Mouse (Mus musculus) stomach, postnatal 0 days (tissue): Measurements from ENCODE around the gene Cxadr. TPM values are rescaled to one million over a fixed set of nuclear protein-coding genes. Genes with fewer than 3 reads are reported as not detected.

Experiments used
- ATAC-seq: fragments of 200-750 bp; cut with Nextera tagmentation; 2 replicates; pipeline ENCODE4 v1.8.0; 2017; ENCODE audit not compliant: low FRiP score, low TSS enrichment
- DNase-seq: peaks from one replicate; pipeline ENCODE4 v3.0.0-alpha.2; 2016; ENCODE audit warnings: low spot score
- H3K27ac ChIP-seq: fragments of 300-500 bp; sonication (generic); replicated peaks from 2 replicates; pipeline ENCODE4 v1.5.1; 2014; ENCODE audit warnings: mild to moderate bottlenecking, control low read depth
- H3K27me3 ChIP-seq: fragments of 300-500 bp; sonication (generic); 2 replicates; pipeline ENCODE4 v1.6.1; 2014; ENCODE audit warnings: low read length; ENCODE audit not compliant: control insufficient read depth, insufficient read depth
- H3K36me3 ChIP-seq: fragments of 300-500 bp; sonication (generic); 2 replicates; pipeline ENCODE4 v1.6.1; 2014; ENCODE audit warnings: low read length, mixed read lengths; ENCODE audit not compliant: control insufficient read depth, insufficient read depth
- H3K4me1 ChIP-seq: fragments of 300-500 bp; sonication (generic); replicated peaks from 2 replicates; pipeline ENCODE4 v1.6.1; 2014; ENCODE audit warnings: antibody characterized with exemption; ENCODE audit not compliant: control insufficient read depth, insufficient read depth
- H3K4me2 ChIP-seq: fragments of 300-500 bp; sonication (generic); replicated peaks from 2 replicates; pipeline ENCODE4 v1.6.1; 2014; ENCODE audit warnings: low read depth, mild to moderate bottlenecking, control low read depth, moderate library complexity
- H3K4me3 ChIP-seq: fragments of 300-500 bp; sonication (generic); 2 replicates; pipeline ENCODE4 v1.5.1; 2014; ENCODE audit warnings: low read depth, low read length, control low read depth
- H3K9ac ChIP-seq: fragments of 300-500 bp; sonication (generic); 2 replicates; pipeline ENCODE4 v1.6.1; 2014; ENCODE audit warnings: mild to moderate bottlenecking, low read length, control low read depth, mixed read lengths
- H3K9me3 ChIP-seq: fragments of 300-500 bp; sonication (generic); 2 replicates; pipeline ENCODE4 v1.6.1; 2016; ENCODE audit warnings: low read length; ENCODE audit not compliant: control insufficient read depth
- CTCF ChIP-seq: IDR thresholded peaks from 2 replicates; pipeline ENCODE4 v1.5.1; 2016; ENCODE audit warnings: antibody characterized with exemption, low read depth, mild to moderate bottlenecking, moderate library complexity
- EP300 ChIP-seq: optimal IDR thresholded peaks from 2 replicates; pipeline ENCODE3; 2016; ENCODE audit warnings: antibody characterized with exemption
- WGBS: fragments of 180-500 bp; shearing (Covaris S2); extraction: QIAGEN DNeasy Blood & Tissue Kit; methylation state at CpG from one replicate; pipeline ENCODE4 v1.1.7; 2014; 5-methylcytosine and 5-hydroxymethylcytosine counted together
- polyA plus RNA-seq: library from polyadenylated mRNA; unstranded; fragments of >200 nt; fragmentation: Nextera tagmentation; extraction: Ambion mirVana; gene quantifications from 2 replicates; pipeline ENCODE4 v1.2.1, GENCODE M21; 2015

The Cxadr gene
- polyA plus RNA-seq, 1 experiment from 2014 or later, result 62.1 TPM

DNA sequence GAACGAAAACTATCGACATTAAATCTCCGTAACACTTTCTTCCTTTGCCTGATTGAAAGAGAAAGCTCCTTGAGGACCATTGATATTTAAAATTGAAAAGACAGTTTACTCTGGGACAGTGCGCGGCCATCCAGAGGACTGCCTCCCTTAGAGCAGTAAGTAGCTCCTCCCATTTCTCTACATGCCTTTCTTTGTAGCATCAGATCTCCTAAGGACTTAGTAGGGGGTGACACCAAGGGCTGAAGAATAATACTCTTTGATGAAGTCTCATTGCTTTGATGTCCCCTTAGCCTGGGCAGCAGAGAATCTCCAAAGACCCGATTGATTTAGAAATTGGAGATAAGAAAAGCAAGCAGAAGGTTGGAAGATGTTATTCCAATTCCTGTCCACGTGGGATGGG is 20.3 kb downstream of the Cxadr start:
- DNase-seq (no peak), ATAC-seq (no peak)
- WGBS, result 29% methylated on average over 7 of the region's 7 CpGs
- Histone ChIP-seq H3K9ac (no peak overlapping the region), H3K27me3 (no peaks in the 10 kb centered on the region), H3K4me2 (no peak overlapping the region), H3K36me3 (no peaks in the 10 kb centered on the region), H3K4me3 (no peak overlapping the region), H3K4me1 (no peaks in the 10 kb centered on the region), H3K27ac (no peak overlapping the region), H3K9me3 (no peaks in the 10 kb centered on the region)
- TF ChIP-seq EP300 (no peak), CTCF (no peak)

DNA sequence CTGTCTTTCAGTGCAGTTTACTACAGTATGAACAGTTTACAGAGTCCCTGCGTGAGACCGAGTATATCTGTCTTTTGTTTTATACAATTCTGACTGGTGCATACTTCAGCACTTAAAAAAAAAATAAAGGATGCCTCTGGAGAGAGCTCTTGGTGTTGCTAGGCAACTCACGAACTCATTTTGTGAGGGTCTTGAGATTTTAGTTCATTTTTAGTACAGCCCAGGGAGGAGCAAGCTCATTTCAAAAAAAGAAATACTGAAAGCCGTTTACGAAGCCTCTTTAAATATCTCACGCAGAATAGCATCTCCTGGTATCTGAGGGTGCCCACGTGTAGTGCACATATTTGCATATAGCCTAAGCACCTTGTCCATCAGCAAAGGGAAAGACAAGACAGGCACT is 20.9 kb downstream of the Cxadr start:
- no peaks in the 10 kb centered on the region for H3K4me1 ChIP-seq
- H3K36me3 ChIP-seq, result no peaks in the 10 kb centered on the region
- ATAC-seq, result no peak
- H3K27ac ChIP-seq, result no peak overlapping the region
- H3K9me3 ChIP-seq, result no peaks in the 10 kb centered on the region
- H3K4me2 ChIP-seq, result no peak overlapping the region
- H3K4me3 ChIP-seq, result no peak overlapping the region
- no peak for DNase-seq
- TF ChIP-seq CTCF (no peak), EP300 (no peak)
- H3K9ac ChIP-seq, result no peak overlapping the region
- 32% methylated on average over 7 of the region's 7 CpGs for WGBS
- no peaks in the 10 kb centered on the region for H3K27me3 ChIP-seq

DNA sequence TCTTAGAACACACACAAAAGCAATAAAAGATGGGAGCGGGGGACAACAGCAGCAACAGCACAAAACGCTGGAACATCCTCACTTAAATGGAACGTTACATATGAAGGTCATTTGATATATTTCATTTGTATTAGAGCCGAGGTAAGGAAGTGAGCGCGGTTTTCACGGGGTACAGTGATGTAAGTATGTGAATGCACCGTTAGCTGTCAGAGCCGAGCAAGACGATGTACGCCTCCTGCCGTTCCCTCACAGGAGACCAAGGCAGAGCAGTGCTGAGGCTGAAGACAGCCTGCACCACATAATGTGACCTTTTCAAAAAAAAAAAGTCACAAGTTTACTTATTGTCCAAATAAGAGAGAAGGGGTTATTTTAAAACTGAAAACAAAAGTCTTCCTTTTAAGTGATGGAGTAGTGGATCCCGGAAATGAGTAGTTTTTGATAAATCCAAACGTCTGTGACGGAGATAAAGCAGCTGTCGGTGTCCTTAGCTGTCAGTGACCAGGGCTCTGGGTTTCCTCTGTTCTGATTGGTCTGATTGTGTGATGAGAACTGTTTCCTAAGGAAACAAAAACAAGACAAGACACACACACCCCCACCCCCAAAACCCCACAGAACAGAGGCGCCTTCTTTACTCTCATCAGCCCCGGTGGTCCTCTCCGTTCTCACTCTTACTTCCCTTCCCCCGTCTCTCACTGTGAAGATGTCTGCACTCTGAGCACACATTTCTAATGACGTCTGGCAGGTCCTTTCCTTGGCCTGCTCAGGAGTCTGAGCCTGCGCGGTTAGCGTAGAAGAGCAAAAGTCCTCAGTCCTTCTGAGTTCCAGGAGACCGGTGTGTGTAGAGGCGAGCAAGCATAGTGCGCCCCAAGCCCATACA is 24.9 kb downstream of the Cxadr start:
- TF ChIP-seq CTCF (peak; percentile 53), EP300 (no peak)
- H3K27ac ChIP-seq, result no peak overlapping the region
- no peaks in the 10 kb centered on the region for H3K9me3 ChIP-seq
- H3K4me2 ChIP-seq, result peak overlapping the region; percentile 32
- no peaks in the 10 kb centered on the region for H3K27me3 ChIP-seq
- H3K9ac ChIP-seq, result no peak overlapping the region
- ATAC-seq (peak; percentile 13; the same call in 1 of the 2 replicates), DNase-seq (no peak)
- no peaks in the 10 kb centered on the region; the same call in 1 of the 2 replicates for H3K36me3 ChIP-seq
- peak overlapping the region; percentile 4; the same call in 1 of the 2 replicates for H3K4me3 ChIP-seq
- 57% methylated on average over 27 of the region's 27 CpGs for WGBS
- H3K4me1 ChIP-seq, result no peaks in the 10 kb centered on the region

DNA sequence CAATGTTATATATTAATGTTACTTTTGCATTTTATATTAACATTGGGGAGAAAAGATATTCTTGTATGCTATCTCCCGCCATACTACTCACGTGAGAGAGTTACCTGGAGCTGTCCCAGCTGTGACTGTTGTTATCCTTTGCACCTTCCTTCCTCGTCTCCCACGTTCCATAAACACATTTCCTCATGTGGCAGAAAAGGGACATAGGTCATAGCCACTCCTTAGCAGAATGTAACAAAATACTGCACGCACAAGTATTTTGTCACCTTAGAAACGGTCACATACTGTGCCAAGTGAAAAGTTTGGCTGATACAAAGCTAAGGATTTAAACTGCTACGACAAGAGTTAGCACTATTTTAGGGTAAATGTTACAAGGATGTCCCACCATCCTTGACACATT is 26.3 kb downstream of the Cxadr start:
- Histone ChIP-seq H3K27ac (no peak overlapping the region), H3K27me3 (no peaks in the 10 kb centered on the region), H3K36me3 (peaks cover under 1% of the 10 kb centered on the region; the same call in 1 of the 2 replicates), H3K9ac (no peak overlapping the region), H3K4me2 (no peak overlapping the region), H3K9me3 (no peaks in the 10 kb centered on the region), H3K4me3 (no peak overlapping the region), H3K4me1 (no peaks in the 10 kb centered on the region)
- 60% methylated on average over 7 of the region's 7 CpGs for WGBS
- DNase-seq, result no peak
- no peak for TF ChIP-seq EP300
- TF ChIP-seq CTCF, result no peak
- ATAC-seq, result peak; percentile 68

DNA sequence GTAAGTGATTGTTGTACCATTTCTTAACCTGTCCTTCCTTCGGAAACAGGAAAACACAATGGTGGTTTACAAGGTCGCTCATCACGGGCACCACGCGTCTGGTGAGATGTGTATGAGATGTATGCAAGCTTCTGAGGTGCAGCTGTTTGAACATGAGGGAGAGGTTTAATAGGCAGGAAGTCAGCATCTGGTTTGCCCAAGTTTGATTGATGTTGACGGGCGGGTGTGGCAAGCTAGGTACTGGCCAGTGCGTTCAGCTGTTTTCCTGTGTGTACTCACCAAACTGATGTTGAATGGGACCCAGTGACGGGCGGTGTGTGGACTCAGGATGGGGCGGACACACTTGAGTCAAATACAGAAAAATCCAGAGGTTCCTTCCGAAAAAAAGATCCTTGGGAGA is 26.7 kb downstream of the Cxadr start:
- DNase-seq (peak; percentile 76), ATAC-seq (peak; percentile 89)
- Histone ChIP-seq H3K9me3 (no peaks in the 10 kb centered on the region), H3K36me3 (peaks cover 4% of the 10 kb centered on the region; the same call in 1 of the 2 replicates), H3K4me2 (no peak overlapping the region), H3K4me1 (no peaks in the 10 kb centered on the region), H3K27me3 (no peaks in the 10 kb centered on the region), H3K9ac (no peak overlapping the region), H3K4me3 (no peak overlapping the region), H3K27ac (no peak overlapping the region)
- TF ChIP-seq CTCF (no peak), EP300 (no peak)
- 67% methylated on average over 12 of the region's 12 CpGs for WGBS

DNA sequence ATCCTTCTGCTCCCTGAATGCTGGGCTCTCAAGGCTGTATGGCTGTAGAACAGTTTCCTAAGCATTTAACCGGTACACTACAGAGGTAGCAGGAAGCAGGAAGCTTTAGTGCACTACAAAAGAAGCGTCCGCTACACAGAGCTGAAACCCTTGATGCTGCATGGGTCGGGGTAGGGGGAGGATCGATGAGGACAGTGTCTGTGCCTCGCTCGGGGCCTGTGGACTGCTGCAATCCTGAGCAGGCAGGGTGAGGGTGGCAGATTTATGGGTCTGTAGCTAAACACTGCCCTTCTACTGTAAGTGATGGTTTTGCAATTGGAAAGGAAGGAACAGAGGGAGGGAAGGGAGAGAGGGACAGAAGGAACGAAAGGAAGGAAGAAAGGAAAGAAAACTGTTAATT is 35.9 kb downstream of the Cxadr start:
- WGBS, result 52% methylated on average over 8 of the region's 8 CpGs

More for the DNA sequence above, 35.9 kb downstream of the Cxadr start:
- no peak for ATAC-seq
- Histone ChIP-seq H3K4me3 (no peak overlapping the region), H3K27ac (no peak overlapping the region), H3K27me3 (no peaks in the 10 kb centered on the region), H3K9ac (no peak overlapping the region), H3K36me3 (peaks cover 10% of the 10 kb centered on the region), H3K9me3 (no peaks in the 10 kb centered on the region), H3K4me2 (no peak overlapping the region), H3K4me1 (no peaks in the 10 kb centered on the region)
- no peak for DNase-seq
- no peak for TF ChIP-seq EP300
- no peak for TF ChIP-seq CTCF
